Mouse (Mus musculus) megakaryocyte, embryonic 14.5 days (primary cell): Measurements from ENCODE around the gene Dpp6.

Experiments used
- FLI1 ChIP-seq: IDR thresholded peaks from 2 replicates; pipeline ENCODE4 v1.6.1; 2012; ENCODE audit warnings: low read length, inconsistent platforms, mixed read lengths
- GATA1 ChIP-seq: IDR thresholded peaks from 3 replicates; pipeline ENCODE4 v1.6.1; 2012; ENCODE audit warnings: mixed read lengths, low read length, inconsistent platforms, borderline replicate concordance

GRCm38 (mm10) chr5:27453201-27453845 is 636.3 kb downstream of the Dpp6 start:
- TF ChIP-seq GATA1 (no peak), FLI1 (no peak)
